Mouse (Mus musculus): ENCODE data around the gene Pdzk1ip1.

GRCm38 (mm10) chr4:115088611-115089338 is at the start of gene Pdzk1ip1:
- TF ChIP-seq POLR2A (IDR thresholded peaks at IDR 0.05; ENCODE audit: borderline replicate concordance, control insufficient read depth, low read depth, low read length) (peak; percentile 69; the same call in 1 of the 2 replicates), CTCF (IDR thresholded peaks at IDR 0.05; ENCODE audit: control insufficient read depth, insufficient read depth, low read length) (no peak)

All from bone marrow, adult 2 months (tissue).